Mouse (Mus musculus): ENCODE measurements around the gene Thtpa. TPM values are rescaled to one million over a fixed set of nuclear protein-coding genes. Genes with fewer than 3 reads are reported as not detected.

The Thtpa gene
- polyA plus RNA-seq, 1 experiment from 2014 or later: 20.7 TPM

DNA sequence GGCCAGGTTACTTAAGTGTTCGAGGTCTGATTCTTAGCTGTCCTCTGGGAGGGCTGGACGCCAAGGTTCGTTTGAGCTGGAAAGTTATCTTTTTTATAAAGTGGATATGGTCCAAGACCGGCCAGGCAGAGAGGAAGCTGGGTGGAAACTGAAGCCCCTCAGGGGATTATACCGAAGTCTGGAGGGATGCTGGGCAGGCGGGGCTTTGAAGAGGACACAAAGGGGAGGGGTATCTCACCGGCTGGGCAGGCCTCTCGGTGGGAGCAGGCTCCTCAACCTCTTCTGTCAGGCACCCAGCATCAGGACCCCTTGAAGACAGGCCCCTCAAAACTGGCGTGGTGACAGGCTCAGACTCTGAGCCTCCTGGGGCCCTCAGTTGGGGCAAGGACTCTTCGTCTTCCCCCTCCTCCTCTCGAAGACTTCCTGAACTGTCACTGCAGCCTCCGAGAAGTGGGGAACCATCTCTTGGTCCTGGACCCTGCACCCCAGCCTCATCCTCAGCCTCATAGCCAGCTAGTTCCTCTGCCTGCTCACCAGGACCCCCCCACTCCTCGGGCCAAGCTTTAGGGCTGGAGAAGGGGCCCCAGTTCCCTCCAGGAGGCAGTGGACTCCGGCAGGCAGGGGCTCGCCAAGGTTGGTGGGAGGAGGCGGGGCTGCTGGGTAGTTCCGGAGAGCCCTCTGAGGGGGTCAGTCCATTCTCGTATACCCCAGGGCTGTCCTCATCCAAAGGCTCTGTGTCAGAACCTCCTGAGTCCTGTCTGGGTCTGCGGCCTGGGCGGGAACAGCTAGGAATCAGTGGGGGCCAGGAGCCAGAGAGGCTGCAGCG is 14.7 kb downstream of the Thtpa start:
- H3K27me3 ChIP-seq (replicated peaks; ENCODE audit: control insufficient read depth, insufficient read depth, low read length): peaks cover 18% of the 10 kb centered on the region
- no peak overlapping the region for H3K9ac ChIP-seq (ENCODE audit: low read depth, low read length)
- H3K27ac ChIP-seq (ENCODE audit: low read length): no peak overlapping the region
- no peak for ATAC-seq
- no peaks in the 10 kb centered on the region for H3K36me3 ChIP-seq (ENCODE audit: control insufficient read depth, insufficient read depth, low read length)
- H3K9me3 ChIP-seq (ENCODE audit: control insufficient read depth, low read length): no peaks in the 10 kb centered on the region
- H3K4me1 ChIP-seq (ENCODE audit: control insufficient read depth, insufficient read depth, low read length): peaks cover 39% of the 10 kb centered on the region
- no peak overlapping the region for H3K4me2 ChIP-seq (ENCODE audit: low read depth, low read length)
- H3K4me3 ChIP-seq (ENCODE audit: low read length): no peak overlapping the region
- WGBS: 18% methylated on average over 21 of the region's 21 CpGs

GRCm38 (mm10) chr14:55110076-55110475 is 15.5 kb downstream of the Thtpa start:
- 28% methylated on average over 9 of the region's 9 CpGs for WGBS

DNA sequence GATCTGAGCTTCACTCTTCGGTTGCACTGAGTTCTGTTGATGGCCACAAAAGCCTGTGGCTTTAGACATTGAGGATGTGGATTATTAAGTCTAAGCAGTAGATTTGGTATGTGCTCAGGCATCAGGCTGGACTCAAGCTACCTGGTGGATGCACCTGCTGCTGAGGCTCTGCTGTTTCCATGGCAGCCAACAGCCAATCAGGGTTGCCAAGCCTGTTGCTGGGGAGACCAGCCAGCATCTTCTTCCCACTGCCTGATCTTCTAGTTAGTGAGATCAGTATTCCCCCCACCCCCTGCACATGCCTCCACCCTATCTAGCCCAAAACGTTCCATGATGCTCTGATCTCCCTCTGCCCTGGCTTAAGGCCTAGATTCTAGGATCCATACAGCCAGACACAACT is 17.1 kb downstream of the Thtpa start:
- Histone ChIP-seq H3K27ac (ENCODE audit: low read length) (no peak overlapping the region), H3K4me1 (ENCODE audit: control insufficient read depth, insufficient read depth, low read length) (peaks cover 45% of the 10 kb centered on the region), H3K4me3 (ENCODE audit: low read length) (no peak overlapping the region), H3K4me2 (ENCODE audit: low read depth, low read length) (no peak overlapping the region), H3K36me3 (ENCODE audit: control insufficient read depth, insufficient read depth, low read length) (no peaks in the 10 kb centered on the region), H3K9me3 (ENCODE audit: control insufficient read depth, low read length) (no peaks in the 10 kb centered on the region), H3K9ac (ENCODE audit: low read depth, low read length) (no peak overlapping the region), H3K27me3 (replicated peaks; ENCODE audit: control insufficient read depth, insufficient read depth, low read length) (peaks cover 32% of the 10 kb centered on the region)
- 65% methylated on average over 2 of the region's 2 CpGs for WGBS
- no peak for ATAC-seq

More at GRCm38 (mm10) chr14:55110076-55110475, 15.5 kb downstream of the Thtpa start:
- no peak overlapping the region for H3K4me3 ChIP-seq (ENCODE audit: low read length)
- no peak overlapping the region for H3K4me2 ChIP-seq (ENCODE audit: low read depth, low read length)
- no peaks in the 10 kb centered on the region for H3K36me3 ChIP-seq (ENCODE audit: control insufficient read depth, insufficient read depth, low read length)
- peaks cover 40% of the 10 kb centered on the region for H3K4me1 ChIP-seq (ENCODE audit: control insufficient read depth, insufficient read depth, low read length)
- H3K9ac ChIP-seq (ENCODE audit: low read depth, low read length): no peak overlapping the region
- no peak overlapping the region for H3K27ac ChIP-seq (ENCODE audit: low read length)
- ATAC-seq: no peak
- H3K9me3 ChIP-seq (ENCODE audit: control insufficient read depth, low read length): no peaks in the 10 kb centered on the region
- H3K27me3 ChIP-seq (replicated peaks; ENCODE audit: control insufficient read depth, insufficient read depth, low read length): peaks cover 22% of the 10 kb centered on the region

DNA sequence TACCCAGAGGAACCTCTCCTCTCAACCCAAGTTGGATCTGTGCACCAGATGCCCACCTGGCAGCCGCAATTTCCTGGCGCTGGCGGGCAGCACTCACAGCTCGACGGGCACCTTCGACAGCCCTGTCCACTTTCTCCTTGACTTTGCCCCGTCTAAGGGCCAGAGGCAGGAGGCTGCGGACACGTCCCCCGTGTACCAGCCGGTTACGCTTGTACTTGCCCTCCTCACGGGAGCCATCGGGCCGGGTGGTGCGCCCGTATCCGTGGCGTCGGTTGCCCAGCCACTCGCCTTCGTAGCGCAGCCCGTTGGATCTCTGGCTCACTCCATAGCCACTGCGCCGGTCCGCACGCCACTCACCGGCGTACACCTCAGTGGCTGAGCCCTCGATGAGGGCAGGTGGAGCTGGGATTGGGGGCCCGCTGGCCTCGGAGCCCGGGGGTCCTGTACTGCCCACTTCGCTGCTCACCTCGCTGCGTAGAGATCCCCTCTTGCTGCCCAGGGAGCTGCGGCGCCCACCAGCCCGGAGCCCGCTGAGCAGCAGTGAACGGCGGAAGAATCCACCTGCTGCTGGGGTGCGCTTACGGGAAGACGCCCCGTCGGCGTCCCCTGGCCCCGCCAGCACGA is 18.9 kb downstream of the Thtpa start:
- peak overlapping the region; percentile 100 for H3K4me2 ChIP-seq (ENCODE audit: low read depth, low read length)
- WGBS: 64% methylated on average over 51 of the region's 51 CpGs
- peaks cover 32% of the 10 kb centered on the region for H3K27me3 ChIP-seq (replicated peaks; ENCODE audit: control insufficient read depth, insufficient read depth, low read length)
- no peaks in the 10 kb centered on the region for H3K9me3 ChIP-seq (ENCODE audit: control insufficient read depth, low read length)
- H3K36me3 ChIP-seq (ENCODE audit: control insufficient read depth, insufficient read depth, low read length): no peaks in the 10 kb centered on the region
- H3K9ac ChIP-seq (ENCODE audit: low read depth, low read length): peak overlapping the region; percentile 79; the same call in 1 of the 2 replicates
- H3K27ac ChIP-seq (ENCODE audit: low read length): no peak overlapping the region
- no peak for ATAC-seq
- H3K4me3 ChIP-seq (ENCODE audit: low read length): peak overlapping the region; percentile 71
- H3K4me1 ChIP-seq (ENCODE audit: control insufficient read depth, insufficient read depth, low read length): peaks cover 31% of the 10 kb centered on the region

DNA sequence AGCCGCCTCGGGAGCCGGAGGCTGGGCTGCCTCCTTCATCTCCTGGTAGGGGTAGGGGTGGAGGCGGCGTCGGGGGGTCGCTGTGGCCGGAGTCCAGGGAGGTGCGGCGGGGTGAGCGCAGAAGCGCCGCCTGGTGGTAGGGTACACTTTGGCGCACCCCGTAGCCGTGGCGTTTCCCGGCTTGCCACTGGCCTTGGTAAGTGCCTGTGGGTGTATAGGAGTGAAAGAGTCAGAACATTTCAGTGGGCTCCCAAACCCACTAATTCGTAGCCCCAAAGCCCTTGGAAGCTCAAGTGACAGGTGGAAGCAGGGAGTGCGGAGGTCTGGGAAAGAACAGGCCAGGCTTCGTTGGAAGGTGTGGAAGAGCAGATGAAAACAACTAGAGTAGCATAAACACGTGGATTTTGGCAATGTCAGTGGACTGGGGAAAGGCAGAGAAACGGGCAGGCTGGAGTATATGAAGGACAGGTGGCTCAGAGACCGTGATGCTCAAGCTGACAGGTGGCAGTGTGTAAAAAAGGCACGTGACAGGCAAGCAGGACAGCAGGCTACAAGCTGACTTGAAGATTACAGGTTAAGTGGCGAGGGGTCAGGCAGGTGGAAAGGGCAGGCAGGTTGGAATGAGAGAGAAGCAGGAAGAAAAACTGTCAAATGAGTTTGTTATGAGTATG is 19.5 kb downstream of the Thtpa start:
- 7% methylated on average over 26 of the region's 26 CpGs for WGBS
- Histone ChIP-seq H3K27ac (ENCODE audit: low read length) (no peak overlapping the region), H3K4me1 (ENCODE audit: control insufficient read depth, insufficient read depth, low read length) (peaks cover 25% of the 10 kb centered on the region), H3K27me3 (replicated peaks; ENCODE audit: control insufficient read depth, insufficient read depth, low read length) (peaks cover 32% of the 10 kb centered on the region), H3K9ac (ENCODE audit: low read depth, low read length) (peak overlapping the region; percentile 79), H3K9me3 (ENCODE audit: control insufficient read depth, low read length) (no peaks in the 10 kb centered on the region), H3K36me3 (ENCODE audit: control insufficient read depth, insufficient read depth, low read length) (no peaks in the 10 kb centered on the region), H3K4me3 (ENCODE audit: low read length) (peak overlapping the region; percentile 71), H3K4me2 (ENCODE audit: low read depth, low read length) (peak overlapping the region; percentile 100)
- ATAC-seq: 0 out of 2 replicates have a peak, but pooled peaks have one; percentile 9

GRCm38 (mm10) chr14:55114759-55115701 is 20.4 kb downstream of the Thtpa start:
- Histone ChIP-seq H3K4me2 (ENCODE audit: low read depth, low read length) (peak overlapping the region; percentile 100), H3K9ac (ENCODE audit: low read depth, low read length) (peak overlapping the region; percentile 79), H3K4me3 (ENCODE audit: low read length) (peak overlapping the region; percentile 71), H3K4me1 (ENCODE audit: control insufficient read depth, insufficient read depth, low read length) (peaks cover 19% of the 10 kb centered on the region), H3K27me3 (replicated peaks; ENCODE audit: control insufficient read depth, insufficient read depth, low read length) (peaks cover 30% of the 10 kb centered on the region), H3K9me3 (ENCODE audit: control insufficient read depth, low read length) (no peaks in the 10 kb centered on the region), H3K27ac (ENCODE audit: low read length) (peak overlapping the region; percentile 33), H3K36me3 (ENCODE audit: control insufficient read depth, insufficient read depth, low read length) (no peaks in the 10 kb centered on the region)
- ATAC-seq: peak; percentile 68
- WGBS: under 1% methylated on average over 74 of the region's 78 CpGs

GRCm38 (mm10) chr14:55115846-55116245 is 21.3 kb downstream of the Thtpa start:
- peak overlapping the region; percentile 79; the same call in 1 of the 2 replicates for H3K9ac ChIP-seq (ENCODE audit: low read depth, low read length)
- WGBS: 3% methylated on average over 8 of the region's 8 CpGs
- peak overlapping the region; percentile 100 for H3K4me2 ChIP-seq (ENCODE audit: low read depth, low read length)
- H3K4me3 ChIP-seq (ENCODE audit: low read length): peak overlapping the region; percentile 71
- peaks cover 19% of the 10 kb centered on the region for H3K4me1 ChIP-seq (ENCODE audit: control insufficient read depth, insufficient read depth, low read length)
- H3K9me3 ChIP-seq (ENCODE audit: control insufficient read depth, low read length): no peaks in the 10 kb centered on the region
- no peak overlapping the region for H3K27ac ChIP-seq (ENCODE audit: low read length)
- H3K27me3 ChIP-seq (replicated peaks; ENCODE audit: control insufficient read depth, insufficient read depth, low read length): peaks cover 25% of the 10 kb centered on the region
- H3K36me3 ChIP-seq (ENCODE audit: control insufficient read depth, insufficient read depth, low read length): no peaks in the 10 kb centered on the region
- no peak for ATAC-seq

DNA sequence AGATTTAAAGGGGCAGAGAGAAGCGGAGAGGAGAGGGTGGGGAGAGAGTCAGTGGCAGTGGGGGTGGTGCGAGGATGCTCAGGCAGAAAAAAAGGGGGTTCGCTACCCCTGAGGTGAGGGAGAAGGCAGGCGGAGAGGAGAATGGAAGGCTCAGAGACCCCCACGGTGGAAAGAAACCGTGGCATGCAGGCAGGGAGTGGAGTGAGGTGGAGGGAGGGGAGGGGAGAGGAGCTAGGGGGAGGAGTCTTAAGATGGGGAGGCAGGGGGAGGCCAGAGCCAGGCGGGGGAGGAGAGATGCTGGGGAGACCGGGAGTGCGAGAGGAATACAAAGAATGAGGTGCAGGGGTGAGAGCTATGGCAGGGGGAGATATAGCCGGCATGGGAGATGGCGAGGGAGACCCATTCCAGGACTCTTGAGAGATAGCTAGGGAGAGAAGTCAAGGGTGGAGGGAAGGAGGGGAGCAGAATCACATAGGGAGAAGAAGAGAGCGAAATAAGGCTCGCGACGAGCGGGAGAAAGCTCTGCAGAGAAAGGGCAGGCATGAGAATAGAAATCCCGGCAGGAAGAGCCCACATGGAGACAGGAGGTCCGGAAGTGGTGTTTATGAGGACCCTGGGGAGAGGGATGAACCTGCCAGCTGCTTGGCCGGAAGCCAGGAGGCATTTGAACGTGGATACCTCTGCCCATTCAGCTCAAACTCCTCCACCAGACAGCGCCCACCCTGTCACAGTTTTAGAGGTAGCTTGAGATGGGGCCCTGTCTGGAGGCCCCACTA is 22.0 kb downstream of the Thtpa start, which contains the start of gene Jph4:
TSS of gene Jph4 (minus strand) at position 511 of the 776 bp plus-strand sequence.
- H3K9me3 ChIP-seq (ENCODE audit: control insufficient read depth, low read length): no peaks in the 10 kb centered on the region
- peak within 1 kb of the TSS; percentile 100 for H3K4me2 ChIP-seq (ENCODE audit: low read depth, low read length)
- peak within 1 kb of the TSS; percentile 71 for H3K4me3 ChIP-seq (ENCODE audit: low read length)
- peaks cover 19% of the 10 kb centered on the region for H3K4me1 ChIP-seq (ENCODE audit: control insufficient read depth, insufficient read depth, low read length)
- no peaks in the 10 kb centered on the region for H3K36me3 ChIP-seq (ENCODE audit: control insufficient read depth, insufficient read depth, low read length)
- 0 out of 2 replicates have a peak within 1 kb of the TSS, but pooled peaks have one; percentile 79 for H3K9ac ChIP-seq (ENCODE audit: low read depth, low read length)
- peak within 1 kb of the TSS; percentile 41; the same call in 1 of the 2 replicates for H3K27ac ChIP-seq (ENCODE audit: low read length)
- H3K27me3 ChIP-seq (replicated peaks; ENCODE audit: control insufficient read depth, insufficient read depth, low read length): peaks cover 25% of the 10 kb centered on the region
- ATAC-seq: no peak
- 9% methylated on average over 21 of the region's 21 CpGs for WGBS

Data from intestine, embryonic 16.5 days (tissue).